Mouse (Mus musculus) ES-Bruce4 (cell line): ENCODE data around the gene Xiap. TPM values are rescaled to one million over a fixed set of nuclear protein-coding genes. Genes with fewer than 3 reads are reported as not detected.

ENCODE experiments used
- H3K27ac ChIP-seq: 2 replicates; pipeline ENCODE4 v1.5.1; 2012; ENCODE audit warnings: low read length, inconsistent platforms; ENCODE audit not compliant: insufficient read depth
- H3K27me3 ChIP-seq: 2 replicates; pipeline ENCODE4 v1.6.1; 2012; ENCODE audit warnings: mild to moderate bottlenecking, low read length, inconsistent platforms; ENCODE audit not compliant: control insufficient read depth, poor library complexity, insufficient read depth, severe bottlenecking
- H3K36me3 ChIP-seq: 2 replicates; pipeline ENCODE4 v1.6.1; 2012; ENCODE audit warnings: inconsistent platforms, mild to moderate bottlenecking, low read length, moderate library complexity; ENCODE audit not compliant: control insufficient read depth, poor library complexity, insufficient read depth, severe bottlenecking
- H3K4me1 ChIP-seq: one replicate; pipeline ENCODE4 v1.8.1; 2011; ENCODE audit warnings: low read length; ENCODE audit not compliant: control insufficient read depth, insufficient read depth
- H3K4me3 ChIP-seq: 2 replicates; pipeline ENCODE4 v1.5.1; 2011; ENCODE audit warnings: low read depth, mild to moderate bottlenecking, low read length
- H3K9ac ChIP-seq: 2 replicates; pipeline ENCODE4 v1.6.1; 2012; ENCODE audit warnings: low read depth, mild to moderate bottlenecking, inconsistent platforms; ENCODE audit not compliant: poor library complexity, severe bottlenecking
- H3K9me3 ChIP-seq: replicated peaks from 2 replicates; pipeline ENCODE4 v1.6.1; 2012; ENCODE audit warnings: mild to moderate bottlenecking, low read length, inconsistent platforms; ENCODE audit not compliant: control insufficient read depth, poor library complexity, insufficient read depth, severe bottlenecking
- CTCF ChIP-seq: IDR thresholded peaks from one replicate; pipeline ENCODE4 v1.8.1; 2011; ENCODE audit warnings: low read depth, low read length
- EP300 ChIP-seq: IDR thresholded peaks from 2 replicates; pipeline ENCODE4 v1.6.1; 2011; ENCODE audit warnings: low read depth, low read length; ENCODE audit not compliant: insufficient read depth
- POLR2A ChIP-seq: IDR thresholded peaks from one replicate; pipeline ENCODE4 v1.8.1; 2011; ENCODE audit warnings: low read length; ENCODE audit not compliant: insufficient read depth
- polyA plus RNA-seq: library from polyadenylated mRNA; stranded (reverse); fragments of >200 nt; gene quantifications from 2 replicates; pipeline ENCODE4 v1.2.4, GENCODE M21; 2011; ENCODE audit warnings: low read depth; ENCODE audit not compliant: missing spikeins, insufficient read depth, insufficient read length

The Xiap gene
- polyA plus RNA-seq, 1 experiment, result 48.4 TPM

DNA sequence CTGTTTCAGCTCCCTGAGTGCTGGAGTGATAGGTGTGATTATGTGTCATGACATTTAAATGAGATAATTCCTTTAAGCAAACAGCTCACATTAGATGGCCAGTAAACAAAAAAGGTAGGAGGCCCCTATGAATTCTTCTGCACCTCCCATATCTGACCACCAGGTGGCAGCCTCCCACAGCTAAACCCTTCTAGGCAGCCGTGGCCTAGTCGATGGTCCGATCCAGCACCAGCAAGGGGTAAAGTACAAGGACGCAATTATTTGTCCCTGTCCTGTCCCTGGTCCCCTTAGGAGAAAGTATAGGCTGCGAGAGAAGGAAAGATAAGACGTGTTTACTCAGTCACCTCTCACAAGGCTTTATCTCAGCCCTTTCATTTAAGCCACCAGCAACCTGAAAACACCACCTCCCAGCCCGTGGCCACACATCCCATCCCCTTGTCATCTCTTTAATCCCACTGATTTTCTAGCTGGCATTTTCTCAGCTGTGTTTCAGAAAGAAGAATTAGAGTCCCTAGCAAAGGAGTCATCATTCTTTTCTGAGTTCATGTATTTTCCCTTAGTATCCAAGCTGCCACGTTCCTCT, 26.3 kb upstream of the Xiap start:
- Histone ChIP-seq H3K4me3 (no peak overlapping the region), H3K9ac (no peak overlapping the region), H3K4me1 (no peaks in the 10 kb centered on the region), H3K36me3 (no peaks in the 10 kb centered on the region), H3K9me3 (peaks cover 7% of the 10 kb centered on the region), H3K27ac (no peak overlapping the region), H3K27me3 (no peaks in the 10 kb centered on the region)
- no peak for TF ChIP-seq POLR2A
- TF ChIP-seq CTCF, result peak; percentile 53

DNA sequence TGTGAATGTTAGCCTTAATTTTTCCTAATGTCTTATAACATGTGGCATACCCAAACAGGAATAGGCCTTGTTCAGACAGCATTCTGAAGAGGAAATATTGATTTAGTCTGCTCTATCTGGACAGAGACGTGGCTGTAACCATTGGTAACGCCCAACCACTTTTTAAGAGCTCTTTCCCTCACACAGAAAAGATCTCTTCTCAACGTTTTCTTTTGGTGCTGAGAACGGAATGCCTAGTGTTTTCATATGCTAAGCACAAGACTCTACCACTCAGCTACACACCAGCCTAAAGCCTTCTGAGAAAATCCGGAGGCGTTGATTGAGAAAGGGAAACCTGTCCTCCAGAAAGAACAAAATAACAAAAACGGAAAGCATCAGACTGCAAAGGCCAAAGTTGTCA, 25.6 kb upstream of the Xiap start:
- no peak for TF ChIP-seq CTCF
- no peak for TF ChIP-seq POLR2A
- no peak for TF ChIP-seq EP300
- Histone ChIP-seq H3K27ac (no peak overlapping the region), H3K4me1 (no peaks in the 10 kb centered on the region), H3K27me3 (no peaks in the 10 kb centered on the region), H3K4me3 (no peak overlapping the region), H3K9ac (no peak overlapping the region), H3K9me3 (peaks cover 7% of the 10 kb centered on the region), H3K36me3 (no peaks in the 10 kb centered on the region)

- TF ChIP-seq EP300, result no peak
- TF ChIP-seq CTCF, result peak; percentile 15
- TF ChIP-seq POLR2A, result no peak
- Histone ChIP-seq H3K9ac (no peak overlapping the region), H3K36me3 (no peaks in the 10 kb centered on the region), H3K4me1 (no peaks in the 10 kb centered on the region), H3K27me3 (no peaks in the 10 kb centered on the region), H3K9me3 (peaks cover 3% of the 10 kb centered on the region; the same call in 1 of the 2 replicates), H3K4me3 (no peak overlapping the region), H3K27ac (no peak overlapping the region)
Measured at GRCm38 (mm10) chrX:42039481-42039880, 20.0 kb upstream of the Xiap start.

DNA sequence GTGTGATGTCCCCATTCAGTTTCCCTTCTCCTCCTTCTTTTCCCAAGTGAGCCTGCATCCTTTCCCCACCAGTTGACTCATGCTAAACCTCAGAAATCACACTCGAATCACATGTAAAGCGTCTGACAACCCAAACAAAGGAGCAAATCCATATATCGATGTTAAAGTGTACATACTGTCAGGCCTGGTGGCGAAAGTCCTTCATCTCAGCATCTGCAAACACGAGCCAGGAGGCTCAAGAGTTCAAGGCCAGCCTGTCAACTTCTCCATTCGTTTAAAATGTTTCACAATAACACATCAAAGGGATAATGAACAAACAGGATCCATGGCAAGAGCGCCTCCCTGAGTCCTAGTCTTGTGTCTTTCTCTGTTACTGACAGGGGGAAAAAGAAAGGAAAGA, 14.5 kb upstream of the Xiap start:
- Histone ChIP-seq H3K9me3 (no peaks in the 10 kb centered on the region), H3K27ac (no peak overlapping the region), H3K4me3 (no peak overlapping the region), H3K27me3 (no peaks in the 10 kb centered on the region), H3K4me1 (no peaks in the 10 kb centered on the region), H3K9ac (no peak overlapping the region), H3K36me3 (no peaks in the 10 kb centered on the region)
- TF ChIP-seq EP300 (no peak), POLR2A (no peak), CTCF (no peak)

DNA sequence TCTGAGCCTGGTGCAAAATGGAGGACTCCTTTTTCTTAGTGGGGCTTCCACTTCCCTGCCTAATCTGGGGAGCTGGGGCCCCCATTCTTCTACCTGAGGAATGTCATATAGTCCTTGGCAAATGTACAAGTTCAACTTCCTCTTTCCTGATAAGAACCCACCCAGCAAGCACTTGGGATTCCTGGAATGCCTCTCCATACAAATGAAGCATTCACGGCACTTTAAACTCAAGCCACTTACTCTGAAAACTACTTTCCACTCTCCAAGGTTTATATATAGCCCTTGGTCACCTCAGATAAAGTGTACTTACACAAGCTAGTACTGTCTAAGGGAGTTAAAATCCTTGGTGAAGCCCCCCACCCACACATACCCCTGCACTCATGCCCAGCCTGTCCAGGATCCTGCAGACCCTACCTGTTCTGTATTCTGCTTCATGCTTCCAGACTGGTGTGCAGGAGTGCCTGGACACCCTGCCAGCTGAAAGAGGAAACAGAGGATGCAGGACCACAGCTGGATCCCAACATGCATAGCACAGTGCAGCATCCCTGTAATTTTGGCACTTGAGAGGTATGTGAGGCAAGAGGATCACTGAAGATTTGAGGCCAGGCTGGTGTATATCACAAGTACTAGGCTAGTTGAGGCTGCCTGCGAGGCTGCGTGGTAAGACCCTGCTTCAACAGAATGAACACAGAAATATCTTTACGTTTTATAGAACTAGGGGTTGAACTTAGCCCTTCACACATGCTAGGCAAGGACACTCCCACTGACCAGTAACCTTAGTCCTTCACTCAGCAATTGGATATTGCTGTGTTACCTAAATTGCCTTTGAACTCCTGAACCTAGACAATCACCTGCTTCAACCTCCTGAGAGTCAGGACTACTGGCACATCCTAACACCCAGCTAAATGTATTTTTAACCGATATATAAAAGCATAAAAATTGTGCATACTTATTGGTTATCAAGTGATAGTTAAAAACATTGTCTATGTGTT, 8.5 kb upstream of the Xiap start:
- Histone ChIP-seq H3K9me3 (no peaks in the 10 kb centered on the region), H3K9ac (no peak overlapping the region), H3K4me3 (no peak overlapping the region), H3K4me1 (peaks cover 2% of the 10 kb centered on the region), H3K36me3 (no peaks in the 10 kb centered on the region), H3K27ac (no peak overlapping the region), H3K27me3 (no peaks in the 10 kb centered on the region)
- TF ChIP-seq EP300 (no peak), CTCF (no peak), POLR2A (no peak)

DNA sequence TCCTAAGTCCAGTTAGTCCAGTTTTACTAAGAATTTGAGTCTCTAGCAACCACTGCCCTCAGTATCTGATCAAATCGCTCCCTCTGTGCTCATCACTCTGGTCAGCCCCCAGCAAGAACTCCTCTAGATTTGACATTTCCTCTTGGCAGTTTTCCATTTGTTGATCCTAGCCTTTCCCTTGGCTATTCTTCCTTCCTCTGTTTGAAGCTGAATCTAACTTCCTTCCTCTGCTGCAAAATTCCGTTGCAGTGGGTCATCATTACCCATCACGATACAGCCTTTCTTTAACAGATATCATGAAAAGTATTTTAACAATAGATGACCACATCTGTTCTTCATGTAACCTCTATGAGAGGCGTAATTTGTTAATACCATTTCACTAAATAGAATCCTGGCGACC, 2.5 kb upstream of the Xiap start:
- Histone ChIP-seq H3K36me3 (no peaks in the 10 kb centered on the region), H3K27ac (no peak overlapping the region), H3K4me3 (no peak overlapping the region), H3K4me1 (no peaks in the 10 kb centered on the region), H3K9me3 (no peaks in the 10 kb centered on the region), H3K27me3 (no peaks in the 10 kb centered on the region), H3K9ac (no peak overlapping the region)
- TF ChIP-seq EP300 (no peak), CTCF (no peak), POLR2A (no peak)
